Mouse (Mus musculus) spleen, adult 2 months (tissue): ENCODE results near the gene Adm.
"Not testable (repeated sequence)": the region's sequence is repeated elsewhere in the genome, so short reads cannot be mapped to it uniquely, and the experiment has no call there.

Source experiments
- CTCF ChIP-seq: fragments of 200-500 bp; IDR thresholded peaks from 2 replicates; pipeline ENCODE4 v1.5.1; 2011; ENCODE audit warnings: mild to moderate bottlenecking, inconsistent platforms; ENCODE audit not compliant: insufficient read depth, insufficient read length, insufficient replicate concordance; ENCODE audit errors: extremely low read depth
- POLR2A ChIP-seq: fragments of 200-500 bp; IDR thresholded peaks from 2 replicates; pipeline ENCODE4 v1.6.1; 2011; ENCODE audit warnings: low read depth, low read length, inconsistent platforms

- TF ChIP-seq CTCF, POLR2A: not testable (repeated sequence)
Measured at GRCm38 (mm10) chr7:110639958-110640357, 12.5 kb downstream of the Adm start.
